Mouse (Mus musculus) midbrain, embryonic 14.5 days (tissue): Measurements from ENCODE around the gene Prdm16. TPM values are rescaled to one million over a fixed set of nuclear protein-coding genes. Genes with fewer than 3 reads are reported as not detected.

ENCODE experiments used
- ATAC-seq: fragments of 200-750 bp; cut with Nextera tagmentation; 2 replicates; pipeline ENCODE4 v1.8.0; 2017; ENCODE audit warnings: moderate number of reproducible peaks, moderate library complexity; ENCODE audit not compliant: low FRiP score, low TSS enrichment
- DNase-seq: peaks from one replicate; pipeline ENCODE4 v3.0.0-alpha.2; 2015
- H3K27ac ChIP-seq: fragments of 300-500 bp; sonication (generic); replicated peaks from 2 replicates; pipeline ENCODE4 v1.5.1; 2014; ENCODE audit warnings: mild to moderate bottlenecking, low read depth, low read length, moderate library complexity
- H3K27me3 ChIP-seq: fragments of 300-500 bp; sonication (generic); 2 replicates; pipeline ENCODE4 v1.6.1; 2014; ENCODE audit warnings: low read length, control low read depth, mixed read lengths; ENCODE audit not compliant: control insufficient read depth, insufficient read depth
- H3K36me3 ChIP-seq: fragments of 300-500 bp; sonication (generic); 2 replicates; pipeline ENCODE4 v1.6.1; 2014; ENCODE audit warnings: low read length, control low read depth; ENCODE audit not compliant: control insufficient read depth, insufficient read depth
- H3K4me1 ChIP-seq: fragments of 300-500 bp; sonication (generic); 2 replicates; pipeline ENCODE4 v1.6.1; 2014; ENCODE audit warnings: mild to moderate bottlenecking, antibody characterized with exemption, low read length, control low read depth; ENCODE audit not compliant: control insufficient read depth, insufficient read depth
- H3K4me2 ChIP-seq: fragments of 300-500 bp; sonication (generic); 2 replicates; pipeline ENCODE4 v1.6.1; 2014; ENCODE audit warnings: mild to moderate bottlenecking, low read length, moderate library complexity
- H3K4me3 ChIP-seq: fragments of 300-500 bp; sonication (generic); replicated peaks from 2 replicates; pipeline ENCODE4 v1.5.1; 2014; ENCODE audit warnings: low read depth, low read length
- H3K9ac ChIP-seq: fragments of 300-500 bp; sonication (generic); replicated peaks from 2 replicates; pipeline ENCODE4 v1.6.1; 2014; ENCODE audit warnings: mild to moderate bottlenecking, low read length, moderate library complexity
- H3K9me3 ChIP-seq: fragments of 300-500 bp; sonication (generic); 2 replicates; pipeline ENCODE4 v1.6.1; 2016; ENCODE audit warnings: low read length, control low read depth, mixed read lengths; ENCODE audit not compliant: control insufficient read depth
- WGBS: fragments of 180-500 bp; shearing (Covaris S2); extraction: QIAGEN DNeasy Blood & Tissue Kit; methylation state at CpG from one replicate; pipeline ENCODE4 v1.1.7; 2014; 5-methylcytosine and 5-hydroxymethylcytosine counted together
- polyA plus RNA-seq: library from polyadenylated mRNA; unstranded; fragments of >200 nt; fragmentation: Nextera tagmentation; extraction: Ambion mirVana; gene quantifications from 2 replicates; pipeline ENCODE4 v1.2.1, GENCODE M21; 2014

Prdm16 gene
- polyA plus RNA-seq, 1 experiment from 2014 or later, result 10.1 TPM

GRCm38 (mm10) chr4:154312935-154313621 lies 323.6 kb downstream of the Prdm16 start:
- Histone ChIP-seq H3K4me3 (no peak overlapping the region), H3K27ac (0 out of 2 replicates have a peak overlapping the region, but pooled peaks have one; percentile 37), H3K4me1 (no peaks in the 10 kb centered on the region), H3K36me3 (no peaks in the 10 kb centered on the region), H3K9ac (no peak overlapping the region), H3K27me3 (no peaks in the 10 kb centered on the region), H3K9me3 (no peaks in the 10 kb centered on the region), H3K4me2 (no peak overlapping the region)
- ATAC-seq, result no peak
- DNase-seq, result peak; percentile 29
- WGBS, result 38% methylated on average over 4 of the region's 4 CpGs

GRCm38 (mm10) chr4:154312143-154312812 lies 324.4 kb downstream of the Prdm16 start:
- Histone ChIP-seq H3K9me3 (no peaks in the 10 kb centered on the region; the same call in 1 of the 2 replicates), H3K9ac (no peak overlapping the region), H3K4me1 (no peaks in the 10 kb centered on the region), H3K4me3 (no peak overlapping the region), H3K27ac (0 out of 2 replicates have a peak overlapping the region, but pooled peaks have one; percentile 37), H3K4me2 (no peak overlapping the region), H3K27me3 (no peaks in the 10 kb centered on the region), H3K36me3 (no peaks in the 10 kb centered on the region)
- WGBS, result 85% methylated on average over 2 of the region's 2 CpGs
- no peak for DNase-seq
- ATAC-seq, result no peak

GRCm38 (mm10) chr4:154310576-154311262 lies 326.0 kb downstream of the Prdm16 start:
- Histone ChIP-seq H3K9ac (no peak overlapping the region), H3K4me1 (no peaks in the 10 kb centered on the region), H3K9me3 (no peaks in the 10 kb centered on the region; the same call in 1 of the 2 replicates), H3K4me2 (no peak overlapping the region), H3K27ac (no peak overlapping the region), H3K4me3 (no peak overlapping the region), H3K36me3 (no peaks in the 10 kb centered on the region), H3K27me3 (no peaks in the 10 kb centered on the region)
- DNase-seq (no peak), ATAC-seq (no peak)
- 84% methylated on average over 9 of the region's 9 CpGs for WGBS

- H3K9ac ChIP-seq, result no peak overlapping the region
These were observed 327.5 kb downstream of the Prdm16 start for GRCm38 (mm10) chr4:154309131-154309530.

GRCm38 (mm10) chr4:154301466-154301881 lies 335.2 kb downstream of the Prdm16 start, which contains the start of gene Arhgef16:
Arhgef16 (minus strand) TSS chr4:154301676.
- Histone ChIP-seq H3K9ac (no peak within 1 kb of the TSS), H3K4me1 (no peaks in the 10 kb centered on the region), H3K36me3 (no peaks in the 10 kb centered on the region), H3K27ac (no peak within 1 kb of the TSS), H3K9me3 (no peaks in the 10 kb centered on the region), H3K4me2 (no peak within 1 kb of the TSS), H3K27me3 (peaks cover 31% of the 10 kb centered on the region), H3K4me3 (no peak within 1 kb of the TSS)
- ATAC-seq (no peak), DNase-seq (peak; percentile 81)
- WGBS, result 28% methylated on average over 7 of the region's 7 CpGs

More at GRCm38 (mm10) chr4:154309131-154309530, 327.5 kb downstream of the Prdm16 start:
- Histone ChIP-seq H3K9me3 (no peaks in the 10 kb centered on the region; the same call in 1 of the 2 replicates), H3K4me2 (no peak overlapping the region), H3K27me3 (no peaks in the 10 kb centered on the region), H3K4me1 (no peaks in the 10 kb centered on the region), H3K4me3 (no peak overlapping the region), H3K27ac (no peak overlapping the region), H3K36me3 (no peaks in the 10 kb centered on the region)
- no peak for DNase-seq
- WGBS, result 86% methylated on average over 2 of the region's 2 CpGs
- ATAC-seq, result no peak

GRCm38 (mm10) chr4:154299541-154300271 lies 337.0 kb downstream of the Prdm16 start:
- H3K9me3 ChIP-seq, result no peaks in the 10 kb centered on the region
- peak overlapping the region; percentile 36; the same call in 1 of the 2 replicates for H3K9ac ChIP-seq
- no peak overlapping the region for H3K27ac ChIP-seq
- H3K36me3 ChIP-seq, result no peaks in the 10 kb centered on the region
- H3K4me3 ChIP-seq, result peak overlapping the region; percentile 38
- WGBS, result 2% methylated on average over 65 of the region's 66 CpGs
- DNase-seq, result peak; percentile 30
- H3K4me2 ChIP-seq, result peak overlapping the region; percentile 68
- H3K27me3 ChIP-seq, result peaks cover 31% of the 10 kb centered on the region
- no peaks in the 10 kb centered on the region for H3K4me1 ChIP-seq
- ATAC-seq, result no peak

- Histone ChIP-seq H3K4me2 (no peak overlapping the region), H3K9me3 (no peaks in the 10 kb centered on the region), H3K27ac (no peak overlapping the region), H3K4me1 (no peaks in the 10 kb centered on the region), H3K9ac (no peak overlapping the region), H3K4me3 (no peak overlapping the region), H3K27me3 (peaks cover 31% of the 10 kb centered on the region), H3K36me3 (no peaks in the 10 kb centered on the region)
- ATAC-seq (no peak), DNase-seq (no peak)
- 39% methylated on average over 9 of the region's 9 CpGs for WGBS
These were observed 338.9 kb downstream of the Prdm16 start for GRCm38 (mm10) chr4:154297761-154298160.

GRCm38 (mm10) chr4:154294262-154294731 lies 342.4 kb downstream of the Prdm16 start:
- no peaks in the 10 kb centered on the region for H3K4me1 ChIP-seq
- no peak for ATAC-seq
- H3K4me2 ChIP-seq, result no peak overlapping the region
- peaks cover 11% of the 10 kb centered on the region for H3K27me3 ChIP-seq
- H3K4me3 ChIP-seq, result no peak overlapping the region
- DNase-seq, result no peak
- H3K9me3 ChIP-seq, result no peaks in the 10 kb centered on the region
- no peak overlapping the region for H3K27ac ChIP-seq
- H3K36me3 ChIP-seq, result no peaks in the 10 kb centered on the region
- H3K9ac ChIP-seq, result no peak overlapping the region
- WGBS, result 56% methylated on average over 8 of the region's 8 CpGs
